Mouse (Mus musculus): ENCODE measurements around the gene Rad51d. TPM values are rescaled to one million over a fixed set of nuclear protein-coding genes. Genes with fewer than 3 reads are reported as not detected.
"Not testable (repeated sequence)": the region's sequence is repeated elsewhere in the genome, so short reads cannot be mapped to it uniquely, and the experiment has no call there.

Gene Rad51d
- total RNA-seq, 2 experiments from 2014 or later: 10.9 to 11.0 TPM

DNA sequence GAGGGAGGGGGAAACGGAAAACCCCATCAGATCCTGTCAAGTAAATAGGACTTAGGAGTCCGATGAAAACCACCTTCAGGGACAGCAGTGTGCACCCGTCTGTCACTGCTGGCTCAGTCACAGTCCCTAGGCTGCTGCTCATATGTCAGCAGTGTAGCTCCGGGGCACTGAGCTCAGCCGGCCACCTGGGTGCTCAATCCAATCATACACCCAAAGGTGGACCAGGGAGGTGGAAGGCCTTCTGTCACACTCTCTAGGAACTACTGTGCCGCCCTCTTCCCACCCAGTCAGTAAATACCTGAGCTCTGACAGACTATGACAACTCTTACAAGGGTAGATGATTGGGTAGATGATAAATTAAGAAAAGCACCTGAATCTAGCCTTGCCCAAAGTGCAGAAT, 29.7 kb downstream of the Rad51d start:
- intact Hi-C loops (cut with DNase I): no loop called here

GRCm38 (mm10) chr11:82857307-82857848, 33.0 kb downstream of the Rad51d start:
- intact Hi-C loops (cut with DNase I): no loop called here
- peak in 1 of 2 experiments; percentile 19 for DNase-seq

More for the DNA sequence above, 29.7 kb downstream of the Rad51d start:
- DNase-seq: no peak

DNA sequence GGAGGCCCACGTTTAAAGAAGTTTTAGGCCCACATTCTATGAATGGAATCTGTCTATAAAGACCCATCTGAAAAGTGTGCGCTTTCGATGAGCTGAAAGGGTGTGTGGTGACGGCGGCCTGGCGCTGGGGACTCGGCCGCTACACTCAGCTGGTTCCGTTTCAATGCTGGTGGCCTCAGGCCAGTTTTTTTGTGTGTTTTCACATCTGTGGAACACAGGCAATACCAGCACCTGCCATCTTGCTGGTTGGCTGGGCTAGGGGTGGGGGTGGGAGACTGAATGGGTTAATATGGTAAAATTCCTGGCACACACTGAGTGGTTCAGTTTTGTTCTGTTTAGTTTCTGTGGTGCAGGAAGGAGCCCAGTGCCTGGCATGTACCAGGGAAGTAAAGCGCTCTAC, 34.4 kb downstream of the Rad51d start:
- no peak for DNase-seq
- intact Hi-C loops (cut with DNase I): no loop called here

DNA sequence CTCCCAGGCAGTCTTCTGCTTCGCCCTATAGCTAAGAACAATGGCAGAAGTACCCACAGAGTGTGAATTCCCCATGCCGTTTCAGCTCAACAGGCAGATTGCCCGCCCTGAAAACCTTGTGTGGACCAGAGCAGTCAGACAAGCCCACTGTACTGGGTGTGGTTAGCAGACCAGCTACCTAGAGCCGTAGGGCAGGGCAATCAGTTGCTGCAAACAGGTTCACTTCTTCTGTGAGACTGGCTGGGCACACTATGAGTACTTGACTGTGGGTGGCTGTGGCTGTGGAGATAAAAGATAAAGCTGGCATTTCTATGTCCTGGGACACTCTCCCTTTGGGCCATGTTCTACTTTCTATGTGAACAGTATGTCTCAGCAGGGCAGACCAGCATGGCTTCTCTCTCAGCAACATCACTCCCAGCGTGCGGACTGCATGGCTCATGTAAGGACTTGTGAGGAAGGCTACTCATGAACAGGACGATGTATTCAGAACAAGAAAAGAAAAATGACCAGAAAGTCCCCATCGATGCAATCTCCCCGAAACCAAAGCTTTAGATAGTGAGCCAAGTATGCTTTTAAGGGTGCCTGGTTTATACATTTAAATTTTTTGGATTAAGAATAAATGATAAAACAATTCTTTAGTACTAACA, 35.0 kb downstream of the Rad51d start:
- no peak for DNase-seq
- intact Hi-C loops (cut with DNase I): no loop called here

DNA sequence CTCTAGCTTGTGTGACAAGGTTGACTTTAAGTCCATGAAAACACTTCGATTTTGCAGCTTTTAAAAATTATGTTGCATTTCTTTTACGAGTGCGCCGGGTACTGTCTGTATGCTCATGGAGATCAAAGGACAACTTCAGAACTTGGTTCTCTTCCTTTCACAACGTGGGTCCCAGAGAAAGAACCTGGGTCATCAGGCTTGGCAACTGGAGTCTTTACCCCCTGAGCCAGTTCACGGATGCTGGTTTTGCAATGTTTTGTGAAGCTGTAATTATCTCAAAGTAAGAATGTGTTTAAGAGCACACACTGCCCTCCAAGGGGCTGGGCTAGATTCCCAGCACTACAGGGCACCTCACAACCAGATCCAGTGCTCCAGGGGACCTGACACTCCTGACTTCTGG, 36.3 kb downstream of the Rad51d start:
- intact Hi-C loops (cut with DNase I): no loop called here
- no peak for DNase-seq

GRCm38 (mm10) chr11:82852958-82853357, 37.5 kb downstream of the Rad51d start:
- no peak for DNase-seq
- intact Hi-C loops (cut with DNase I): no loop called here

DNA sequence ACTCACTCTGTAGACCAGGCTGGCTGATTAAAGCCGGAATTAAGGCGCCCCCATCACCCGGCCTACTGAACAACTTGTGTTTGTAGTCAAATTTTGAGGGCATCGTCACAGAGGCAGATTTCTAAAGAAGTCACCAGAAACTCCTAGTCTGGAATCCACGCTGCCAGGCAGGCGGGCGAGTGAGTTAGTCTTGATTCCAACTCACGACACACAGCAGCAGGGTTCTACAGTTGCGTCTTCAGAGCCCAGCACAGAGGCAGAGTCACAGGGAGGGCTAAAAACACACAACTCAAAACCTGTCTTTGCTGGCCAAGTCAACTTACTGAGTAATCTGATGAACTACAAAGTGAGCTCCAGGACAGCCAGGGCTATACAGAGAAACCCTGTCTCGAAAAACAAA, 37.9 kb downstream of the Rad51d start:
- no peak for DNase-seq
- intact Hi-C loops (cut with DNase I): no loop called here

DNA sequence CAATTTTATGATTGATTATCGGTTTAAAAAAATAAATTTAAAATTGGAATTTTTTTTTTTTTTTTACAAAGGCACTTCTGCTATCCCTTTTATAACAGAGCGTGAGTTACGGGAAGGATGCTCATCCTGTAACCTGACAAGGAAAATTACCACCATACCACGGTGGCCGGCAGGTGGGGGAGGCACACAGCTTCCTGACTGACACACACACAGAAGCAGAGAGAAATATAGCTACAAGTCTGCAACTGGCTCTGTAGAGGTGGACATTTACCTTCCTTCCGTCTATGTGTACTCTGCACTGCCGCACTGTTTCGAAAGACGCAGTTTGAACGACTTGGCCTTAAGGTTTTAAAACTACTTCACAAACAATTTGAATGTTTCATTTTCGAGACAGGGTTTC, 38.3 kb downstream of the Rad51d start:
- no peak for DNase-seq
- intact Hi-C loops (cut with DNase I): no loop called here

GRCm38 (mm10) chr11:82850259-82850658, 40.2 kb downstream of the Rad51d start:
- intact Hi-C loops (cut with DNase I): no loop called here
- no peak for DNase-seq

DNA sequence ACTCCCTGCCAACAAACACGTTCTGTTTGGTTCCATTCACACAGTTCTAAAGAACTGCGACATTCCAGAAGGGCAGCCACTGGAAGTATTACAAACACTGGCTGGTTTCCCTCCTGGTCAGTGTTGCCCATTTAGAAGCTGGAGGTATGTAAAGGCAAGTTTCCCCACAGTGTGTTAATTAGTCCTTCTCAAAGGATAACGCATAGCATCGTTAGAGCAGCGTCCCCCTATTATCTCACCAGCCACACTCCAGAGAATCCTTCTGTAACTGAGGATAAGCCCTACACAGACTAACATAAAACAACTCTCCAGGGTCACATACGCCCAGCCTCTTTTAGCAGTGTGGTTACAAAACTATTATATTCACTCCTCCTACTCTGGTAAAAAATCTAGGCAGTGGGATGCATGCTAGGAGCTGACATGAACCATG, 42.8 kb downstream of the Rad51d start:
- peak in 1 of 2 experiments; percentile 13 for DNase-seq
- intact Hi-C loops (cut with DNase I): no loop called here

GRCm38 (mm10) chr11:82846938-82847337, 43.5 kb downstream of the Rad51d start:
- intact Hi-C loops (cut with DNase I): no loop called here
- no peak for DNase-seq

GRCm38 (mm10) chr11:82846079-82846436, 44.4 kb downstream of the Rad51d start:
- DNase-seq: peak in 1 of 2 experiments; percentile 16
- intact Hi-C loops (cut with DNase I): no loop called here

DNA sequence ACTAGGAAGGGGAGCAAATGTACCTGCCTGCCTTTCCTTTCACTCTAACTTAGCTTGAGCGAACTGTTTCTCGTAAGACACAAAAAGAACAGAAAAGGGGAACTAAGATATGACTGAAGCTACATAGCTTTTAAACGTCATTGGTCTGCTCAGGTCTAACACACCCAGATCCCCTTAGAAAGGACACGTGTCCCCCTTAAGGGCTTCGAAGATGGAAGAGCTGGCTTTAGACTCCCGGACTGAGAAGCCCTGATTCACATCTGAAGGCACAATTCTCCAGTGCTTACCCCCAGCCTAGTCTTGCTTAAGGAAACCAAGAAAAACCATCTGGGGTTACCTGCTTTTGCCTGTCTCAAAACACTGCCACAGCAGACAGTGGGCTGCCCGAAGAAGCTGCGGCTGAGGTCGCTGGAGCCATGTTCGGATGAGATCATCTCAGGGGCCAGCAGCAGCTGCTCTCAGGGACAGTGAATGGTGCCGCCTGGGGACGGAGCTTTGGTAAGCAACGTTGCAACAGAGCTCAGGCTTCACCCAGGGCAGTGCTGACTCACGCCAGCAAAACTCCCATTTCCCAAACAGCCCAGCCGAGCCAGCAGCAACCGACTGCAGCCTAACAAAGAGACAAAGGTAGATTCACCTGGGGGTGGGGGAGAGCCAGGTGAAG, 44.9 kb downstream of the Rad51d start:
- intact Hi-C loops (cut with DNase I): no loop called here
- DNase-seq: peak; percentile 74

DNA sequence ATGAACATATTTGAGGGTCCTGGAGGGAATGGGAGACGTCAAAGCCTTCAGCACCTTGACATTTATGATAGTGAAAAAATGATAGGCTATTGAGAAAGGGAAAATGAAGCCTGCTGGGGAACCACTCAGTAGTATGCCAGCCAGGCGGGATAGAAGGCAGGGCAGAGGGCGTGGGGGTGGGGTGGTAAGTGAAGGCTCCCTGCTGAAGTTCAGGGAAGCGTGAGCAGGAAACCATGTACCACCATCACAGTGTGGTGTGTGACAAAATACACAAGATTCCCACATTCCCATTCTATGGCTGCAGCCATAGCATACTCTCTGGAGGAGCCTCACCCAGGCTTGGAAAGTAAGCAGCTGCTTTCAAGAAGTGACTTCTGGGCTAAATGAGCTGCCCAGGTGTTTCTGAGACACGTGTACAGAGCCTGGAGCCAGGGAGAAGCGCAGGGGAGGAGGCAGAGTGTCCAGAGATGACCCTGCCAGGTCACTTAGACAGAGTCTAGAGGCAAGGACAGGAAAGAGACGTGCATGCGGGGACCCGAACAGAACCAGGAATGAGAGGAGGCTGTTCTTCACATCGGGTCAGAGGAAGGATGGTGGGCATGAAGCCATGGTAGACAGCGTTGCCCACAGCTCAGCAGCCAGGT, 45.5 kb downstream of the Rad51d start:
- no peak for DNase-seq
- intact Hi-C loops (cut with DNase I): no loop called here

GRCm38 (mm10) chr11:82838511-82838910, 51.9 kb downstream of the Rad51d start:
- DNase-seq: no peak

DNA sequence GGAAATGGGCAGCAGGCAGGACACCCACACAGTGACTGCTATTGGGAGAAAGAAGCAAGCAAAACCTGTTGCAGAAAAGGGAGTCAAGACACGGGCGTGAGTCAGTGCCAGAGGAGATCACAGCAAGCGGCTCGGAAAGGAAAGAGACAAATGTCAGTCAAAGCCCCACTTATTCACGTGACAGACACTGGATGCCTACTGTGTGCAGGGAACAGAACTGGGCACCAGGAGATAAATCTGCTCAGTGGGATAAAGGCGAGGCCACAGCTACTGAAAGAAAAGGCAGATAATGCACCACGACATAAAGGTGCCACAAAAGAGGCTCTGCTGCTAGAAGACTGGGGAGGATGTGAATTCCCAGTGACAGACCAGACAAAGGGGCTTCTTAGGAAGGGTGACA, 52.6 kb downstream of the Rad51d start:
- intact Hi-C loops (cut with DNase I): no loop called here
- no peak for DNase-seq

More at GRCm38 (mm10) chr11:82838511-82838910, 51.9 kb downstream of the Rad51d start:
- intact Hi-C loops (cut with DNase I): no loop called here

- intact Hi-C loops (cut with DNase I): no loop called here
- DNase-seq: no peak
Measured at GRCm38 (mm10) chr11:82837192-82837591, 53.2 kb downstream of the Rad51d start.

DNA sequence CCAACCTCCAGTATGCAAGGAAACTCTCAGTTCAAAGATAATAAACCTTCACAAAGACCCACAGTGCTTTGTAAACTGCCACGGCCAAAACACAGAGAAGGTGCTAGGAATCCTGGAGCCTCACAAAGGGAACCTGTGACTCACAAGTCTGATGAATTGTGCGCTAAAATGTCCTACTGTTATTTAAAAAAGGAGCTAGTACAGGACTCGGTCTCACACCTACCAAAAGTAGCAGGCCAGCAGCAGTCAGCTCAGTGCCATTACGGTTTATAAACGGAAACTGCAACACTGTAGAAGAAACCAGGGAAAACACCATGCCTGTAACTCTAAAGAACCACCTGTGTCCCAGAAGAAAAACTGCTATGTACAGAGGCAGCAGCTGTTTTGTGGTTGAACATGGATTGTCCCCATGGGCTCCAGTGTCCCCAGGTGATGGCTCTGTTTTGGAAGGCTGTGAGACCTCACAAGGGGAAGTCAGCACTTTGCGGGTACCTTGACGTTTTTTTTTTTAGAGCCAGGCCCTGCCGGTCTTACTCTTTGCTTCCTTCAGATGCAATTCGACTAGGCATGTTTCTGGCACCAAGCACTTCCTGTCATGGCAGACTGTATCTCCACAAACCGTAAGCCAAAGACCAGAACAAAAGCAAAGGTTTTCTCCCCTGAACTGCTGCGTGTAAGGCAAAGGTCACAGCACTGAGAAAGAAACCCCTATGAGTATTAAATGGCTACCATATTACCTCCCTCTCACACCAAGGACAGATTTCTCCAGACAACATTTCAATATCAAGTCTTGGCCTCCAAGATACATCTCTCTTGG, 54.6 kb downstream of the Rad51d start:
- DNase-seq: no peak
- intact Hi-C loops (cut with DNase I): no loop called here

- intact Hi-C loops (cut with DNase I); DNase-seq: not testable (repeated sequence)
Measured at GRCm38 (mm10) chr11:82834359-82834758, 56.1 kb downstream of the Rad51d start.

DNA sequence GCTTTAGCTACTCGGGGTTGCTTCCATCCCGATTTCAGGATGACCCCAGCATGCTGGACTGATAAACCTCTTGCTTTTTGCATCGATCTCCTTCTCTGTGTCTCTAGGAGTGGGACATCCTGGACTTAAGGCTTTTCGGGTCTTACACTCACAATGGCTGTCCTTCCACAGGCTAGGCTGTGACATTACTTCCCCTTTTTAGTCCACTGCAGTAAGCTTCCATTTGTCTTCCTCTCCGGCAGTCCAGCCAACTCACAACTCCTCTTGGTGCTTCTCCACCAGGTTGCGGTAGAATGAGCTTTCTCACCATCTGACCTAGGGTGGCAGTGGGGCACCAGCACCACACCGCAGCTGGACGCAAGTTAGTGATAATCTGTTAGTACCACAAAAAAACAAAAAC, 56.5 kb downstream of the Rad51d start:
- intact Hi-C loops (cut with DNase I): no loop called here
- no peak for DNase-seq

GRCm38 (mm10) chr11:82832402-82832801, 58.0 kb downstream of the Rad51d start:
- intact Hi-C loops (cut with DNase I); DNase-seq: not testable (repeated sequence)
